Mouse (Mus musculus): ENCODE data around the gene Robo3. TPM values are rescaled to one million over a fixed set of nuclear protein-coding genes. Genes with fewer than 3 reads are reported as not detected.

Gene Robo3
- polyA plus RNA-seq, 1 experiment from 2014 or later: 13.3 TPM

- no peak overlapping the region for H3K4me3 ChIP-seq (replicated peaks; ENCODE audit: low read depth, low read length)
- H3K27me3 ChIP-seq (ENCODE audit: control insufficient read depth, insufficient read depth, low read length): peaks cover 7% of the 10 kb centered on the region; the same call in 1 of the 2 replicates
- 85% methylated on average over 4 of the region's 4 CpGs for WGBS
- no peaks in the 10 kb centered on the region for H3K9me3 ChIP-seq (ENCODE audit: control insufficient read depth, low read length)
- no peak overlapping the region for H3K4me2 ChIP-seq (ENCODE audit: low read length)
- H3K4me1 ChIP-seq (ENCODE audit: control insufficient read depth, insufficient read depth, low read length): peaks cover 6% of the 10 kb centered on the region; the same call in 1 of the 2 replicates
- ATAC-seq (ENCODE audit: low FRiP score, low TSS enrichment) (no peak), DNase-seq (no peak)
- no peaks in the 10 kb centered on the region for H3K36me3 ChIP-seq (ENCODE audit: control insufficient read depth, insufficient read depth, low read length)
- H3K27ac ChIP-seq (replicated peaks; ENCODE audit: low read depth, low read length): no peak overlapping the region
- H3K9ac ChIP-seq (replicated peaks; ENCODE audit: low read length): no peak overlapping the region
Measured at GRCm38 (mm10) chr9:37418791-37419190, 14.3 kb downstream of the Robo3 start.

GRCm38 (mm10) chr9:37414666-37415065 lies 18.4 kb downstream of the Robo3 start:
- H3K36me3 ChIP-seq (ENCODE audit: control insufficient read depth, insufficient read depth, low read length): no peaks in the 10 kb centered on the region
- no peak for DNase-seq
- WGBS: 84% methylated on average over 3 of the region's 3 CpGs
- no peaks in the 10 kb centered on the region for H3K9me3 ChIP-seq (ENCODE audit: control insufficient read depth, low read length)
- no peak for ATAC-seq (ENCODE audit: low FRiP score, low TSS enrichment)
- H3K9ac ChIP-seq (replicated peaks; ENCODE audit: low read length): no peak overlapping the region
- no peaks in the 10 kb centered on the region for H3K27me3 ChIP-seq (ENCODE audit: control insufficient read depth, insufficient read depth, low read length)
- no peak overlapping the region for H3K27ac ChIP-seq (replicated peaks; ENCODE audit: low read depth, low read length)
- H3K4me3 ChIP-seq (replicated peaks; ENCODE audit: low read depth, low read length): no peak overlapping the region
- H3K4me1 ChIP-seq (ENCODE audit: control insufficient read depth, insufficient read depth, low read length): no peaks in the 10 kb centered on the region
- no peak overlapping the region for H3K4me2 ChIP-seq (ENCODE audit: low read length)

- Histone ChIP-seq H3K9me3 (ENCODE audit: control insufficient read depth, low read length) (no peaks in the 10 kb centered on the region), H3K27me3 (ENCODE audit: control insufficient read depth, insufficient read depth, low read length) (no peaks in the 10 kb centered on the region), H3K4me3 (replicated peaks; ENCODE audit: low read depth, low read length) (no peak overlapping the region), H3K4me1 (ENCODE audit: control insufficient read depth, insufficient read depth, low read length) (no peaks in the 10 kb centered on the region), H3K36me3 (ENCODE audit: control insufficient read depth, insufficient read depth, low read length) (no peaks in the 10 kb centered on the region), H3K4me2 (ENCODE audit: low read length) (no peak overlapping the region), H3K27ac (replicated peaks; ENCODE audit: low read depth, low read length) (no peak overlapping the region), H3K9ac (replicated peaks; ENCODE audit: low read length) (no peak overlapping the region)
- DNase-seq (no peak), ATAC-seq (ENCODE audit: low FRiP score, low TSS enrichment) (no peak)
- WGBS: 68% methylated on average over 3 of the region's 3 CpGs
Measured at GRCm38 (mm10) chr9:37412989-37413388, 20.1 kb downstream of the Robo3 start.

GRCm38 (mm10) chr9:37409698-37410445 lies 23.2 kb downstream of the Robo3 start:
- no peak overlapping the region for H3K27ac ChIP-seq (replicated peaks; ENCODE audit: low read depth, low read length)
- 81% methylated on average over 8 of the region's 8 CpGs for WGBS
- H3K9ac ChIP-seq (replicated peaks; ENCODE audit: low read length): no peak overlapping the region
- DNase-seq: no peak
- H3K9me3 ChIP-seq (ENCODE audit: control insufficient read depth, low read length): no peaks in the 10 kb centered on the region
- no peak overlapping the region for H3K4me2 ChIP-seq (ENCODE audit: low read length)
- no peak for ATAC-seq (ENCODE audit: low FRiP score, low TSS enrichment)
- no peaks in the 10 kb centered on the region for H3K27me3 ChIP-seq (ENCODE audit: control insufficient read depth, insufficient read depth, low read length)
- H3K36me3 ChIP-seq (ENCODE audit: control insufficient read depth, insufficient read depth, low read length): no peaks in the 10 kb centered on the region
- no peak overlapping the region for H3K4me3 ChIP-seq (replicated peaks; ENCODE audit: low read depth, low read length)
- no peaks in the 10 kb centered on the region for H3K4me1 ChIP-seq (ENCODE audit: control insufficient read depth, insufficient read depth, low read length)

- Histone ChIP-seq H3K27me3 (ENCODE audit: control insufficient read depth, insufficient read depth, low read length) (no peaks in the 10 kb centered on the region), H3K4me1 (ENCODE audit: control insufficient read depth, insufficient read depth, low read length) (no peaks in the 10 kb centered on the region), H3K4me2 (ENCODE audit: low read length) (peak overlapping the region; percentile 37), H3K9me3 (ENCODE audit: control insufficient read depth, low read length) (no peaks in the 10 kb centered on the region), H3K36me3 (ENCODE audit: control insufficient read depth, insufficient read depth, low read length) (no peaks in the 10 kb centered on the region), H3K9ac (replicated peaks; ENCODE audit: low read length) (no peak overlapping the region), H3K27ac (replicated peaks; ENCODE audit: low read depth, low read length) (no peak overlapping the region), H3K4me3 (replicated peaks; ENCODE audit: low read depth, low read length) (no peak overlapping the region)
- ATAC-seq (ENCODE audit: low FRiP score, low TSS enrichment) (peak; percentile 43; the same call in 1 of the 2 replicates), DNase-seq (peak; percentile 75)
- 10% methylated on average over 19 of the region's 19 CpGs for WGBS
Measured at GRCm38 (mm10) chr9:37407850-37408502, 25.1 kb downstream of the Robo3 start.

- Histone ChIP-seq H3K9ac (replicated peaks; ENCODE audit: low read length) (no peak overlapping the region), H3K9me3 (ENCODE audit: control insufficient read depth, low read length) (no peaks in the 10 kb centered on the region), H3K4me2 (ENCODE audit: low read length) (no peak overlapping the region), H3K27me3 (ENCODE audit: control insufficient read depth, insufficient read depth, low read length) (no peaks in the 10 kb centered on the region), H3K4me1 (ENCODE audit: control insufficient read depth, insufficient read depth, low read length) (no peaks in the 10 kb centered on the region), H3K27ac (replicated peaks; ENCODE audit: low read depth, low read length) (no peak overlapping the region), H3K4me3 (replicated peaks; ENCODE audit: low read depth, low read length) (no peak overlapping the region), H3K36me3 (ENCODE audit: control insufficient read depth, insufficient read depth, low read length) (no peaks in the 10 kb centered on the region)
- ATAC-seq (ENCODE audit: low FRiP score, low TSS enrichment) (peak; percentile 32; the same call in 1 of the 2 replicates), DNase-seq (peak; percentile 79)
- 0% methylated on average over 1 of the region's 1 CpGs for WGBS
Measured at GRCm38 (mm10) chr9:37406372-37406771, 26.7 kb downstream of the Robo3 start.

GRCm38 (mm10) chr9:37403011-37403410 lies 30.0 kb downstream of the Robo3 start:
- no peaks in the 10 kb centered on the region for H3K4me1 ChIP-seq (ENCODE audit: control insufficient read depth, insufficient read depth, low read length)
- no peak overlapping the region for H3K4me3 ChIP-seq (replicated peaks; ENCODE audit: low read depth, low read length)
- no peak overlapping the region for H3K27ac ChIP-seq (replicated peaks; ENCODE audit: low read depth, low read length)
- H3K9me3 ChIP-seq (ENCODE audit: control insufficient read depth, low read length): no peaks in the 10 kb centered on the region
- H3K9ac ChIP-seq (replicated peaks; ENCODE audit: low read length): no peak overlapping the region
- DNase-seq (no peak), ATAC-seq (ENCODE audit: low FRiP score, low TSS enrichment) (no peak)
- H3K4me2 ChIP-seq (ENCODE audit: low read length): no peak overlapping the region
- H3K27me3 ChIP-seq (ENCODE audit: control insufficient read depth, insufficient read depth, low read length): no peaks in the 10 kb centered on the region
- no peaks in the 10 kb centered on the region for H3K36me3 ChIP-seq (ENCODE audit: control insufficient read depth, insufficient read depth, low read length)
- WGBS: 91% methylated on average over 7 of the region's 7 CpGs

GRCm38 (mm10) chr9:37402501-37402900 lies 30.5 kb downstream of the Robo3 start:
- H3K9me3 ChIP-seq (ENCODE audit: control insufficient read depth, low read length): no peaks in the 10 kb centered on the region
- 91% methylated on average over 7 of the region's 7 CpGs for WGBS
- no peak overlapping the region for H3K4me3 ChIP-seq (replicated peaks; ENCODE audit: low read depth, low read length)
- H3K36me3 ChIP-seq (ENCODE audit: control insufficient read depth, insufficient read depth, low read length): no peaks in the 10 kb centered on the region
- H3K4me1 ChIP-seq (ENCODE audit: control insufficient read depth, insufficient read depth, low read length): no peaks in the 10 kb centered on the region
- H3K4me2 ChIP-seq (ENCODE audit: low read length): no peak overlapping the region
- no peaks in the 10 kb centered on the region for H3K27me3 ChIP-seq (ENCODE audit: control insufficient read depth, insufficient read depth, low read length)
- DNase-seq (no peak), ATAC-seq (ENCODE audit: low FRiP score, low TSS enrichment) (no peak)
- no peak overlapping the region for H3K9ac ChIP-seq (replicated peaks; ENCODE audit: low read length)
- no peak overlapping the region for H3K27ac ChIP-seq (replicated peaks; ENCODE audit: low read depth, low read length)

- H3K27ac ChIP-seq (replicated peaks; ENCODE audit: low read depth, low read length): no peak within 1 kb of the TSS
- no peak within 1 kb of the TSS for H3K4me3 ChIP-seq (replicated peaks; ENCODE audit: low read depth, low read length)
- no peak for ATAC-seq (ENCODE audit: low FRiP score, low TSS enrichment)
- no peak within 1 kb of the TSS for H3K4me2 ChIP-seq (ENCODE audit: low read length)
- no peaks in the 10 kb centered on the region for H3K36me3 ChIP-seq (ENCODE audit: control insufficient read depth, insufficient read depth, low read length)
- H3K9ac ChIP-seq (replicated peaks; ENCODE audit: low read length): no peak within 1 kb of the TSS
- no peak for DNase-seq
- H3K9me3 ChIP-seq (ENCODE audit: control insufficient read depth, low read length): no peaks in the 10 kb centered on the region
- H3K4me1 ChIP-seq (ENCODE audit: control insufficient read depth, insufficient read depth, low read length): no peaks in the 10 kb centered on the region
- no peaks in the 10 kb centered on the region for H3K27me3 ChIP-seq (ENCODE audit: control insufficient read depth, insufficient read depth, low read length)
- 18% methylated on average over 7 of the region's 7 CpGs for WGBS
Measured at GRCm38 (mm10) chr9:37401802-37402201, 31.2 kb downstream of the Robo3 start, which contains the start of gene Robo4. TSS of gene Robo4 (plus strand) at chr9:37401897.
